Mouse (Mus musculus) kidney, postnatal 10 days (tissue): ENCODE results near the gene Atp8b2.

Experiments
- DNase-seq: peaks from one replicate; pipeline ENCODE4 v3.0.0; 2021; ENCODE audit warnings: mixed read lengths

Atp8b2 gene

DNA sequence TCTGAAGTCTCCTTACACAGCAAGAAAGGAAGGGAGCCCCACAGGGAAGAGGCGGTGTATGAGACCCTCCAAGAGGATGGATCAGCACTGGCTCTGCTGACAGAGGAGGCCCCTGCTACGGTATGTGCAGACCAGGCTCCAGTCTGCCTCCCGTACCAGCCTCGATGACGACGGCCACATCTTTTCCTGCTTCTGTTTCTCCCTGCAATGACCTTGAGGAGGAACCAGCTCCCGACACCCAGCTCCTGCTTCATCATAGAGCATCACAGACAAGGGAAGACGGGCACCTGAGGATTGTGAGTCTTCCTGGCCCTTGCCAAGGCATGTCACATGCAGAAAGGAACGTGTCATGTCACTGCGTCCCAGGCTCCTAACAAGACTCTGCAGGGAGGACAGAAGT is 65.3 kb downstream of the Atp8b2 start:
- DNase-seq: peak; percentile 14

DNA sequence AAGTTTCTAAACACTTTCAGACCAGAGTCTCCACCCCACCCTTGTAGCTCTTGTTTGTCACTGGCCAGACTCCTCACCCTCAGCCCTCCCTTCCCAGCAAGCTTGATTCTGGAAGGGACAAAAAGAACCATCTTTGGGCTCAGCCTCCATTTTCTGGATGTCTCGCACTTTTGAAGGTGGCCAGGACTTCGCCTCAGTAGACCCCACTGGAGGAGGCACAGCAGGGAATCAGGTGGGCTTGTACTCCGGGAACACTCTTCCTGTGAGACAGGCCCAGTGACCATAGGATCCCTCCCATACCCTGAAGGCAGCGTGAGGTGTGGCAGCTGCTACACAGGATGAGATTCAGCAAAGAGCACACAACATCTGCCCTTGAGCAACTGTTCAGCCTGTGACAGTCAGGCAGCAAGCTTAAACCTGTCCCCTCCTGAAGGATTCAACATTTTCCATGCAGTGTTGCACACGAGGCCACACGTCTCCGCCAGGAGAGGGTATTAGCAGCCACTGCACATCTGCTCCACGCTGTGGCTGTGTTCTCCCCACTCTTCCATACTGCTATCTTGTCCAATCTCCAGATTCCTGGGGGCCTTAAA is 66.0 kb downstream of the Atp8b2 start:
- DNase-seq: no peak

DNA sequence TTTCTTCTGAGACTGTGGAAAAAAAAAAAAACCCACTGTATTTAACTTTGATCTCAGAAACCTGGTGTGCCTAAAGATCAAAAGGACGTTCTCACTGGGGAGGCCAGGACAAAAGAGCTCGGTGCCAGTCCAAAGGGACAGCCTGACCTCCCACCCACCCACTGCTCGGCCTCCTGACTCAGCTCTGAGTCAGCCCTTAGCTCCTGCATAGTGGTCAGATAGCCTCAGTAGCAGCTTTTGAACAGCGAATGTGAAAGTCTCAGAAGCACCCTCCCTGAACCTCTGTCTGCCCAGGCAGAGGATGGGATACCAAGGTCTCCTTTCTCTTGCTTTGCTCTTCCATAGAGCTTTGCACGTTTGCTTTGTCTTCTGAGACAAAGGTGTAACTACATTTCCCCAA is 66.7 kb downstream of the Atp8b2 start:
- DNase-seq: no peak

DNA sequence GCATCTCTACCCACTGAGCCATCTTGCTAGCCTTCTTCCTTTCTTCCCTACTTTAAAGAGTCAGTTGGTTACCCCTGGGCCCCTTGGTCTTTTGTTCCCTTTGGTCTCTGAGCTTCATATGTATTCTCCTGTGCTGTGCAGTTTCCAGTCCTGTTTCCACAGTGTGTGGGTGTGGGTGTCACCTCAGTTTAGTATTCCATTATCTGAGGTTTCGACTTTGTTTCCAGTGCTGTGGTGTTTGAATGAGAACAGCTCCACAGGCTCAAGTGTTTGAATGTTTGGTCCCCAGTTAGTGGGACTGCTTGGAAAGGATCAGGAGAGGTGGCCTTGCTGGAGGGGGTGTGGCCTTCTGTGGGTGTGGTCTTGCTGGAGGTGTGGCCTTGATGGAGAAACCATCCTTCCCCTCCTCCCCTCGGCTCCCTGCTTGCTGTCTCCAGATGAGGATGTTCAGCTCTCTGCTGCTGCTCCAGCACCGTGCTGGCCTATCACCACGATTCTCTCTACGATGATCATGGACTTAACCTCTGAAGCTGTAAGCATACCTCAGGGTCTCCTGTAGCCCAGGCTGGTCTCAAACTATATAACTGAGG is 70.7 kb downstream of the Atp8b2 start:
- no peak for DNase-seq

DNA sequence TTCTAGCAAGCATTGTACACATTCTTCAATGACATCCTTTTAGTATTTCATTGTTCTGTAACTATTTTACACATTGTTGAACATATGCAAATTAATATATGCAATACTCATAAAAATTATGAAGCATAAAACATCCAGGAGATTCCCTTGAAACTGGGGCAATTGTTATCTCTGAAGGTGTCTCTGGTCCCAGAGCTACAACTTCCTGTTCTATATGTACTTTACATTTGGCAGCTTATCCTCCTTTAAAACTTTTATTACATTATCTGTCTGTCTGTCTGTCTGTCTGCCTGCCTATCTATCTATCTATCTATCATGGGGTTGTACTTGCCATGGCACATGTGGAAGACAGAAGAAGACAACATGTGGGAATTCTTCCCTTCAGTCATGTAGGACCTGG is 71.6 kb downstream of the Atp8b2 start:
- no peak for DNase-seq

DNA sequence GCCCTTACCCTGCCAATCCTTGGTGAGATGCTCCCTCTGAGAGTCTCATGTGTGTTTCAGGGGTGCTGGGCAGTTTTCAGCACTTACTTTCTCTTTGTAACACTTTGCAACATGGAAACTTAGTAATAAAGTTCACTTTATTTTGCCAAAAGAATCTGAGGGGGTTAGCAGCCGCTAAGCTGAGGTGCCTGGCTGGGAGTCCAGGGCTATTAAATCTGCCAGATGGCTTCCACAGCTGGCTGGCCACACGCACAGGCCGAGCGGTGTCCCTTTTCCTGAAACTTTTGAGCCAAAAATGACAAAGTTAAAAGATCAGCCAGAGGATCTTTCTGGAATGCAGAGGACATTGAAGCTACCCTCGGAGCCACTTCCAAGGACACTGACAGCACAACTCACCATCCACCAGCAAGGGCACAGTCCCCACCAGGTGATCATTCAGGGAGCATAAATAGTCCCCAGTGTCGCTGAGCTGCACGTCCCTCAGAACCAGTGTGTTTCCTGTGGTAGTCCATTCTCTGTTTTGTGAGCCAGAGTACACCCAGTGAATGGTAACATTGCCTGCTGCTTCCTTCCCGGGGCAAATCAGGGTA is 73.4 kb downstream of the Atp8b2 start:
- DNase-seq: no peak
